Mouse (Mus musculus): Measurements from ENCODE around the gene Bmp2k.

Bmp2k gene

GRCm38 (mm10) chr5:96970472-96970848 lies 27.0 kb upstream of the Bmp2k start:
- peak; percentile 50 for DNase-seq (ENCODE audit: extremely low read depth, low read depth)

GRCm38 (mm10) chr5:96972474-96973130 lies 24.9 kb upstream of the Bmp2k start:
- DNase-seq (ENCODE audit: extremely low read depth, low read depth) = no peak

DNA sequence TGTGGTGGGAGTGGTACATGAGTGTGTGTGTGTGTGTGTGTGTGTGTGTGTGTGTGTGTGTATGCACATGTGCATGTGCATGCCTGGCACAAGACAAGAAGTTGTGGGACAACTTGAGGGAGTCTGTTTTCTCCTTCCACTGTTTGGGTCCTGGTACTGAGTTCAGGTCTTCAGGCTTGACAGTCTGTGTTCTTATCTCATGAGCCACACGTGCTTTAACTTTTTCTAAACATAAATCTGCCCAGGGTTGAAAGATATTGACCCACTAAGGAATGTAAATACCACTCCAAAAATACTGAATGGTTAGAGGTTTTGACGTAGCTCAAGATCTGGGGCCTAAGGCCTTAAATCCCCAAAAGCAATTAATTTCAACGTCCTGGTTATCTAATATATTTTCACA lies 23.8 kb upstream of the Bmp2k start:
- DNase-seq (ENCODE audit: extremely low read depth, low read depth) = no peak

DNA sequence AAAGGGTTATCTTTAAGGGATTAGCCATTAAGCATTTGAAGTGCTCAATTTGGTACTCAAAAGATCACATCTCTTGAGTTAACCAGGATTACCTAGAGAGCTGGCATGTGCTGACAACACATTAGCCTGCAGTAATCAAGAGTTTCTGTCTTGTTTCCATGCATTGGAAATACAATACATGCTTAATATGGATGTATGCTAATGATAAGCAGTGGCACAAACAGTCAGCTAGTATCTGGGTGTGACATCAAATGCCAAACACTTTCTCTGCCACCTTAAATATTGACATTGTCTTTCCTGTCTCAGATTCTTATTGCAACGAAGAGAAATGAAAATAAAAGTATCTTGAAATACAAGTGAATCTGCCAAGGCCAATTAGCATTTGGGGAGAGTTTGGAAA lies 22.8 kb upstream of the Bmp2k start:
- DNase-seq (ENCODE audit: extremely low read depth, low read depth) = no peak

DNA sequence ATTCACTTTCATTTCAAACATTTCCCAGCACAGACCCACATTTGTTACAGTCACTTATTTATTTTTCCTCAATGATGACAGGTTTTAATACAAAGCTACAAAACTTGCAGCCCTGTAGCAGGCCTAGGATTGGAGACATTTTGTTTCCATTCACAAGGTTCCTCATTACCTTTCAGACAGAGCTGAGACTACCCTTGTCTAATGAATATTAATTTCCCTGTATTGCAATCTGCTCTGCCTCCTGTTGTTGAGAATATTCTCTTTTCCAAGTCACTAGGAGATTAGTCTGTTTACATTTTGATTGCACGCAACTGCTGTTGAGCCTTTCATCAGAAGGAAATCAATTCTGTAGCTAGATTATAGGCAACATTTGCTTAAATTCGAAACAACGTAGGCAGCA lies 22.4 kb upstream of the Bmp2k start:
- no peak for DNase-seq (ENCODE audit: extremely low read depth, low read depth)

GRCm38 (mm10) chr5:96976150-96976549 lies 21.3 kb upstream of the Bmp2k start:
- no peak for DNase-seq (ENCODE audit: extremely low read depth, low read depth)

DNA sequence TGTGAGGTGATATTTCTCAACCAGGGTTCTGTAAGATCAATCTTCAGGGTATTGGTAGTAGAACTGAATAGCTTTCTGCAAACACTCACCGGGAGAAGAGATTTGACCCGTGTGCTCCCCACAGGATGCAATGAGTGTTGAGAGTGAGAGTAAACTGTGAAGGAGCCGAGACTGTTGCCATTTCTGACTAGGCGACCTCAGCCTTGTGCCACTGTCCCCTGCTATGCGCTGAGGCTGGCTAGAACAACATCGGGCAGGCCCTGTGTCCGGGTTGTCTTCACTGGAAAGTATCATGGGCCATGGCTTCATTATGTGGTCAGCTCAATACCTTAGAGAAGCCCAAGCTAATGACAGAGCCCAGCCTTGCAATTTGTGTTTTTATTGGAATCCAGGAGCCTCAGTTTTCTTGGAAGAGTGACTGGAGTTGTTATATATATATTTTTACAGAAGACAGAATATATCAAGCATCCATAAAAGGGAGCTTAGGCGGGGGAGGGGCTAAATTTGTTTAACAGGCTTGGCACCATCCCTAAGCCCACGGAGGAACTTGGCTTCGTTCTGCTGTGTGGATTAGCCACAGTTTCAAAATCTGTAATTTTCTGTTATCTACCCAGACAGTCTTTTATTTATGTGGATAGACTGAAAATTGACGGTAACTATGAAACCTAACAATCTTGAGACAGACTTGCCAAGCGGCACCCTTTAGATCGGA lies 18.0 kb upstream of the Bmp2k start:
- DNase-seq (ENCODE audit: extremely low read depth, low read depth) = no peak

DNA sequence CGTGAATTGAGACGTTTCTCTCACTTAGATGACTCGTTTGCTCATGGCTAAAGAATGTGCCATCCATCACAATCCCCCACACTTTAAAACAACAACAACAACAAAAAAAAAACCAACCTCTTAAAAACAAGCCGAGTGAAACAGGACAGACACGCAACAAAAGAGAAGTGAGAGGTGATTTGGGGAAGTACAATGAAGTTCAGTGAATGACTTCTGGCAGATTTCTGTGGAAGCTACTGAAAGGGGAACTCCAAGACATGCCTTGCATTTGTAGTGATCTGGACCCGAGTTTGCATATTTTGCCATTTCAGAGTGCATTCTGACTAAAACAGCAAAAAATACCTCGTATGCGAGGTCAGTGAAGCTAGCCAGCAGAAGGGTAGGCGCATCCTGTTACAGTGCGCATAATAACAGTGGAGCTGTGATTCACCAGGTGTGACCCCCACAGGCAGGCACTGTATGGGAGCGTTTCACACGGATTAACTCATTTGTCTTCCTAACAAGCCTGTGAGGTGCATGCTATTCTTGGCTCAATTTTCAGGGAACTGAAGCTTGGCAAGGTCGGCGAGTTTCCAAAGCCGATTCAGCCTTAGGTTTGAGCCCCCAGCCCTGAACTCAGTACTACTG lies 17.4 kb upstream of the Bmp2k start:
- peak; percentile 74 for DNase-seq (ENCODE audit: extremely low read depth, low read depth)

GRCm38 (mm10) chr5:96981987-96982386 lies 15.5 kb upstream of the Bmp2k start:
- DNase-seq (ENCODE audit: extremely low read depth, low read depth) = no peak

DNA sequence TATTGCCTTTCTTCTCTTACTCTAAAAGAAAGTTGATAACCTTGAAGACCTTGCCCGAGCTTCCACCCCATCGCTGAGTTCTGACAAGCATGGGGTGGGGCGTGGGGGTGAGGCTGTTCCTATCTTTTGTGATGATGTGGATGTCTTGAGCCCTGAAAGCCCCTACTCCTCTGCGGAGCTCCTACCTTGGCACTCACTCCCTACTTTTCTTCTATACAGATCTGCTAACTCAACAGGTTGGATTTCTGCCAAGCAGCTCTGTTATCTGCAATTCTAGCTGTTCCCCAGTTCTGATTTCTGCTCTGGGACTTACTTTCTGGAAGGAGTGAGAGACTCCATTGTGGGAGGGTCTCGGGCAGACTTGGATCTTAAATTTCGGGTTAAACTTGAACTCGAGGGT lies 14.3 kb upstream of the Bmp2k start:
- DNase-seq (ENCODE audit: extremely low read depth, low read depth) = no peak

DNA sequence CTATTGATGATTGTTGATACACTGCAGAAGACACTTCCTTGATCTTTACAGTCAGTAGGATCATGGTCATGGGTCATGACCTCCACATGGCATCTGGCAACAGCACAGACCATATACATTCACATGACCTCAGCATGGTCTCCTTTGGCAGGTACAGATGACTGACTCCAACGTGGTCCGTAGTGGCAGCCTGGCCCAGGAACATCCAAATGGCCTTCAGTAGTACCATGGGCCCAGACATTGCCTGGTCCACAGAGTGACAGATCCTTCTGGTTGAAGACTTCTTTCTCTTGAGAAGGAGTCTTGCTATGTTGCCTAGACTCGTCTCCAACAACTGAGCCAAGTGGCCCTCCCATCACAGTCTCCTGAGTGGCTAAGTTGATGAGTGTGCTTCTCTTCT lies 10.6 kb upstream of the Bmp2k start:
- no peak for DNase-seq (ENCODE audit: extremely low read depth, low read depth)

GRCm38 (mm10) chr5:96988880-96989279 lies 8.6 kb upstream of the Bmp2k start:
- no peak for DNase-seq (ENCODE audit: extremely low read depth, low read depth)

- DNase-seq (ENCODE audit: extremely low read depth, low read depth) = no peak
These were observed 6.3 kb upstream of the Bmp2k start for GRCm38 (mm10) chr5:96991156-96991555.

DNA sequence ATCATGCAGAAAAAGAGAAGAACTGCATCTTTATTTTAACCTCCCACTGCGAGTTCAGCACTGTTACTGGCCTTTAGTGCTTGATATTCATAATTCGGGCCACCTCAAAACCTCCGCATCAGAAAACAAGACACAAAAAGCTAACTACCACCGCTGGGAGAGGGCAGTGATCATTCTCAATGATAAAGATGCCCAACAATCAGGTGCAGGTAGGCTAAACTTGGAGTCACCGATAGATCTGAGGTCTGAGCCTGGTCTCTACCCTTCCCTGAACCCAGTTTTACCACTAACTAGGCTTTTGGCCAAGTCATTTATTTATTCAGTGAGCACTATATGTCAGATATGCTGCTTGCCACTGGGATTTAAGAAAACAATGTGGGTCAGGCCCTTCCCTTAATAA lies 4.8 kb upstream of the Bmp2k start:
- DNase-seq (ENCODE audit: extremely low read depth, low read depth) = no peak

DNA sequence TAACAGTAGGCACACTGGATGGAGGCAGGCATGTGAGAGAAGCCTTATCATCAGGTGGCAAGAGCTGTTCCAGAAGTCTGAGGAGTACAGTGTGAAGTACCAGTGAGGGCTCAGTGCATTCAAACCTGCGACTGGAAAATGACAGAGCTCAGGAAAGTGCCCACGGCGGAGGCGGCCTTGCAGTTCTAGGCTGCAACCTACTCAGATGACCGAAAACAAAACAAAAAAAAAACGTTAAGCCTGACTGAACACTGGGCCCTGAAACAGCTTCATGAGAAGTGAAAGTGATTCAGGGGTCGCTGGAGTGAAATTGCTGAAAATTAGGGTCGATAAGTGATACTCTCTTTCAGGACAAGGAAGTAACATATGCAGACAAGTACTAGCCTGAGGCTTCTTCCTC lies 4.4 kb upstream of the Bmp2k start:
- DNase-seq (ENCODE audit: extremely low read depth, low read depth) = no peak

DNA sequence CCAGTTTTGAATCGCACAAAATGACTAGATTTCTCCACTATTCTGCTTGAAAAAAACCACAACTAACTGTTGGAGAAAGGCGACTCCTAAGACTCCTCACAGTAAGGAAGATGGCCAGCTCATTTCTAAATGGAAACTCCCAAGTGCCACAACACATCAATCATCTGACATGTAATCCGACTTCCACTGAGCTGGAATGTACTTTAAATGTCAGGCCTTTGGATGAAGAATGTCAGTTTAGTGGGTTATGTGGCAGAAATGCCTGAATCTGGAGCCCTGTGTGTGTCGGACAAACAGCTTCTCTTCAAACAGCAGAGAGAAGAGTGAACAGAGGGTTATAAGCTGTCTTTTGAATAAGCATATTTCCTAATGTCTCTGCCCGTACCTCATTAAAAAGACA lies 1.7 kb upstream of the Bmp2k start:
- no peak for DNase-seq (ENCODE audit: extremely low read depth, low read depth)

DNA sequence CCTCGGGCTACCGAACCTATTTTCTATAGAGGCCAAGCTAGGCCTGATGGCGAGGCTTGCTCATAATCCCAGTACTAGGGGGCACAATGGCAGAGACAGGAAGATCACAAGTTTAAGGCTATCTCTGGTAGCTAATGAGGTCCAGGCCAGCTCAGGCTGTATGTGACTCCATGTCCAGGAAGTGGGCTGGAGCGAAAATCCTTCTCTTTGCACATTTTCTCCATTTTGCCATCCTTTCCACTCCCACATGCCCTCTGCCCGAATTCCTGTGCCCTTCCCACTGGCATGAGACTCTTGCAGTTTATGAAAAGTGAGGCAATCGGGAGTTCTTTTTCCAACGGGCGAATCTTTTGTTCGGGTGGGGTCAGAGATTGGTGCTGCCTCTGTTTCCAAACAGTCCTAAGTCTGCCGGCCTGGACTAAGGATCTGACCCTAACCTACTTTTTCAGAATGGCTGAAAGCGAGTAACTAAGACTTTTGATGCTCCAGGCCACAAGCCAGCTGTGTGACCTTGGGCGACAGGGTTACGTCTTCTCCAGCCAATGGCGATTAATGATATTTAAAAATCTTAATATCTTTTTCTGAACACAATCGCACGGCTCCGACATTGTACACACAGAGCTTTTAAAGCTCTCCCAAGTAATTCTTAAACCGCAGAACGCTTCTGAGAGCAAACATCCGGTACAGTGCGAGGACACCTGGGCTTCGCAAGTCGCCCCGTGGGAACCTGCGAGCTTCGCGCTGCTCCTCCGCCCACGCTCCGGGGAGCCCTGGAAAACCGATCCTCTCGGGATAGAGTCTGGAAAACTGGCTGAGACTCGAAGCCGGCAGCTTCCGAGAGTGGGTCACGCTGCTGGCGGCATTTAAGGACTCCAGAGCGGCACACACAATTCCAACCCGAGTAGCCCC lies 834 bp upstream of the Bmp2k start:
- no peak for DNase-seq (ENCODE audit: extremely low read depth, low read depth)

DNA sequence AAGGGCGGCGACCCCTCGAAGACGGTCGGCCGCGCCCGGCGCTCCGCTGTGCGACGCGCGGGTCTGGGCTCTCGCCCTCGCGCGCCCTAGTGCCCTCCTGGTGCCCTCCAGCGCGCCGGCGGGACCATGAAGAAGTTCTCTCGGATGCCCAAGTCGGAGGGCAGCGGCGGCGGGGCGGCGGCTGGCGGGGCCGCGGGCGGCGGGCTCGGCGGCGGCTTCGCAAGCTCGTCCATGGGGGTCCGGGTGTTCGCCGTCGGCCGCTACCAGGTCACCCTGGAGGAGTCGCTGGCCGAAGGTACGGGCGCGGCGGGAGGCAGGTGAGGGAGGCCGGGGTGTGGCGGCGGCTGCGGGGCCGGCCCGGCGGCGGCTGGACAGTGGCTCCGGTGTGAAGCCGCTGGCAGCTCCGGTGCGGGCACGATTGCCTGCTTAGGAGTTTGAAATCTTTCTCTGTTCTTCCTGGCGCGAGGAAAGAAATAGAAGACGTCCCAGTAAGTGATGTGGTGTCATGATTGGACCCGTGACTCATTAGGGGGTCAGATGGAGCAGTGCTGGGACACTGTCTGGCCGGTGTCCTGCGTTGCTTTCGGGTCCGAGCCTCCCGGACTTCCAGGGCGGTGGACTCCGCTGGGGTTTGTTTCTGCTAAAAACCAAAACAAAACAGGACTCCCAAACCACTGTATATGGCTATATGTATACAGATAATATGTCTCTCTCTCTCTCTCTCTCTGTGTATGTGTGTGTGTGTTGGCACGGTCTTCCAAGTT lies 495 bp downstream of the Bmp2k start:
- peak; percentile 55 for DNase-seq (ENCODE audit: extremely low read depth, low read depth)

- no peak for DNase-seq (ENCODE audit: extremely low read depth, low read depth)
These were observed 1.0 kb downstream of the Bmp2k start for GRCm38 (mm10) chr5:96998566-96998907.

GRCm38 (mm10) chr5:96999601-97000000 lies 2.1 kb downstream of the Bmp2k start:
- no peak for DNase-seq (ENCODE audit: extremely low read depth, low read depth)

DNA sequence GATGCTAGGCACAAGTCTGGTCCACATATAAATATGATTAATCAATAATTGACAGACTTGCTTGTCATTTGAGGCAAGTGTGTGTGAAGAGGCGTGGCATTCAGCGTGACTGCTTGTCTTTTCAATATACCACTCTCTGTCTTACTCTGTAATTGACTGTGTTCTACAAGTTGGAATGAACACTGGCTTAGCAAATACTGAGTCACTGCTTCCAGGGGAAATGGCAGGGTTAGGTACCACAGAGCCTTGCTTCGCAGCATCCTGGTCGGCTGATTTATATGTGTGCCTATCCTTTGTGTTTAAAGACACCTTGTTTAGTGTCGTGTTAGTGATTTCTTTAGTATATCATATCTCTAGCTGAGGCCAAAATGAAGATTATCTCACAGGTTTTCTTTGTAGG lies 3.0 kb downstream of the Bmp2k start:
- no peak for DNase-seq (ENCODE audit: extremely low read depth, low read depth)
